24 mouse cellular contexts compared by ENCODE assay signal in genomic region chr10:19699331-19699730, GRCm38 (mm10). TPM values are rescaled to one million over a fixed set of nuclear protein-coding genes. Genes with fewer than 3 reads are reported as not detected.
DNase-seq lines count a peak whose midpoint lies in the region; ATAC-seq and TF ChIP-seq lines count a peak whose summit lies in the region.
"Had no signal": no experiment of that assay in that cellular context is flagged by ENCODE, and none has a peak within 500 bp of the region (broad histone marks: within the 10 kb centered on the region; RNA-seq: fewer than 3 reads in every experiment).

No protein-coding gene starts in this region.

- no peaks in the 10 kb centered on the region for H3K36me3 ChIP-seq in midbrain, embryonic 11.5 days (ENCODE audit: control insufficient read depth, insufficient read depth, low read length)
- no peaks in the 10 kb centered on the region for H3K36me3 ChIP-seq in midbrain, embryonic 10.5 days
- H3K36me3 ChIP-seq: embryonic facial prominence, embryonic 10.5 days; embryonic facial prominence, embryonic 12.5 days; forebrain, embryonic 10.5 days had no signal

- H3K4me2 ChIP-seq in midbrain, embryonic 11.5 days, result no peak overlapping the region
- H3K4me2 ChIP-seq: embryonic facial prominence, embryonic 12.5 days; forebrain, embryonic 13.5 days had no signal

- H3K4me1 ChIP-seq in midbrain, embryonic 11.5 days (ENCODE audit: control insufficient read depth, insufficient read depth, low read length), result no peaks in the 10 kb centered on the region
- 0 out of 2 replicates have a peak, but pooled peaks cover under 1% of the 10 kb centered on the region for H3K4me1 ChIP-seq in midbrain, embryonic 10.5 days
- no peaks in the 10 kb centered on the region for H3K4me1 ChIP-seq in embryonic fibroblast, embryonic 13.5 days (ENCODE audit: control insufficient read depth, insufficient read depth, low read length)
- H3K4me1 ChIP-seq: embryonic facial prominence, embryonic 10.5 days; embryonic facial prominence, embryonic 12.5 days; forebrain, embryonic 10.5 days; forebrain, embryonic 13.5 days had no signal

- ATAC-seq in midbrain, embryonic 11.5 days (ENCODE audit: low FRiP score), result no peak
- ATAC-seq in megakaryocyte, adult 5-6 weeks (ENCODE audit: poor library complexity, severe bottlenecking), result no peak
- ATAC-seq: forebrain, embryonic 13.5 days; forebrain, embryonic 16.5 days had no signal

- H3K27ac ChIP-seq in midbrain, embryonic 11.5 days (ENCODE audit: low read depth, low read length), result no peak overlapping the region
- H3K27ac ChIP-seq in midbrain, embryonic 10.5 days (replicated peaks), result no peak overlapping the region
- peak overlapping the region; percentile 34; the same call in 1 of the 2 replicates for H3K27ac ChIP-seq in embryonic fibroblast, embryonic 13.5 days (ENCODE audit: insufficient read depth, low read length)
- H3K27ac ChIP-seq: embryonic facial prominence, embryonic 10.5 days; embryonic facial prominence, embryonic 12.5 days; forebrain, embryonic 10.5 days; forebrain, embryonic 13.5 days had no signal

- WGBS in midbrain, embryonic 11.5 days, result 70% methylated on average over 1 of the region's 1 CpGs
- 73% methylated on average over 1 of the region's 1 CpGs for WGBS in midbrain, embryonic 10.5 days

- no peak for TF ChIP-seq CTCF in embryonic fibroblast, embryonic 13.5 days (IDR thresholded peaks at IDR 0.05; ENCODE audit: borderline replicate concordance, insufficient read depth, low read length)

- no peak overlapping the region for H3K9ac ChIP-seq in midbrain, embryonic 11.5 days (ENCODE audit: low read length)
- H3K9ac ChIP-seq: embryonic facial prominence, embryonic 12.5 days; forebrain, embryonic 13.5 days had no signal

- no peak for TF ChIP-seq POLR2A in embryonic fibroblast, embryonic 13.5 days (IDR thresholded peaks at IDR 0.05; ENCODE audit: low read depth, low read length)

- peak; percentile 26 for DNase-seq in midbrain, embryonic 11.5 days (ENCODE audit: low spot score, missing footprints)
- DNase-seq in midbrain, embryonic 10.5 days (ENCODE audit: low spot score), result no peak
- peak; percentile 6 for DNase-seq in adipocyte (ENCODE audit: low spot score)
- DNase-seq in embryo, embryonic 10.5 days (ENCODE audit: low spot score), result no peak
- DNase-seq: adrenal gland, adult 8-10 months; adrenal gland, postnatal 14 days; adrenal gland, postnatal 36 days; cerebellum, adult 11 months; cerebellum, adult 18-20 months; cerebellum, adult 8-10 months; cerebellum, adult 9-11 months; cerebellum, postnatal 14 days; cerebellum, postnatal 36 days had no signal

- H3K9me3 ChIP-seq in midbrain, embryonic 11.5 days (ENCODE audit: control insufficient read depth, low read length), result no peaks in the 10 kb centered on the region
- no peaks in the 10 kb centered on the region for H3K9me3 ChIP-seq in midbrain, embryonic 10.5 days (replicated peaks)
- H3K9me3 ChIP-seq: embryonic facial prominence, embryonic 10.5 days; embryonic facial prominence, embryonic 12.5 days; forebrain, embryonic 10.5 days; forebrain, embryonic 13.5 days had no signal

- no peak overlapping the region for H3K4me3 ChIP-seq in midbrain, embryonic 11.5 days (ENCODE audit: low read depth, low read length)
- H3K4me3 ChIP-seq in midbrain, embryonic 10.5 days, result no peak overlapping the region
- H3K4me3 ChIP-seq in embryonic fibroblast, embryonic 13.5 days (ENCODE audit: insufficient read depth, low read length), result no peak overlapping the region
- H3K4me3 ChIP-seq: embryonic facial prominence, embryonic 10.5 days; embryonic facial prominence, embryonic 12.5 days; erythroblast, embryonic 14.5 days; forebrain, embryonic 10.5 days; forebrain, embryonic 13.5 days had no signal

- no peaks in the 10 kb centered on the region for H3K27me3 ChIP-seq in midbrain, embryonic 11.5 days (ENCODE audit: control insufficient read depth, insufficient read depth, low read length)
- H3K27me3 ChIP-seq in midbrain, embryonic 10.5 days (ENCODE audit: low read depth, poor library complexity, severe bottlenecking), result no peaks in the 10 kb centered on the region
- H3K27me3 ChIP-seq: embryonic facial prominence, embryonic 12.5 days; forebrain, embryonic 13.5 days had no signal

RNA-seq across cellular contexts. Expression of gene Il20ra, which starts 13.0 kb away (rescaled TPM):
- polyA plus RNA-seq in midbrain, embryonic 11.5 days (2014; fragmentation: Nextera tagmentation; extraction: Ambion mirVana), result 0.14 and 0.22 TPM in 2 replicates
- 0.06 and 0.12 TPM in 2 replicates for polyA plus RNA-seq in midbrain, embryonic 10.5 days (2016; fragmentation: Nextera tagmentation; extraction: Ambion mirVana)
- polyA plus RNA-seq in embryonic fibroblast, embryonic 13.5 days (2011; ENCODE audit: insufficient read length, low read depth, missing spikeins), result 2.6 and 2.9 TPM in 2 replicates
- 0.39 TPM in 1 of 2 replicates, not detected in the other for total RNA-seq in megakaryocyte, adult 5-6 weeks (2015)
- 0.73 TPM in 1 of 2 replicates, not detected in the other for total RNA-seq in megakaryocyte, adult 5-6 weeks (2017)
- total RNA-seq: ES-E14, MEL had no signal
- polyA plus RNA-seq: C2C12; forebrain, embryonic 13.5 days had no signal

Comparison
In these comparisons a context has a peak if more than half of its experiments do, and no peak if none do; other contexts are left out.
1. DNase-seq: peak in midbrain, embryonic 11.5 days (single experiment) and adipocyte (single experiment); none in midbrain, embryonic 10.5 days (single experiment) and embryo, embryonic 10.5 days (single experiment).